Mouse (Mus musculus) neural tube, embryonic 15.5 days (tissue): ENCODE data around the gene Tldc2. TPM values are rescaled to one million over a fixed set of nuclear protein-coding genes. Genes with fewer than 3 reads are reported as not detected.

ENCODE experiments used
- ATAC-seq: fragments of 200-750 bp; cut with Nextera tagmentation; 2 replicates; pipeline ENCODE4 v1.8.0; 2017; ENCODE audit warnings: mild to moderate bottlenecking, moderate TSS enrichment, moderate library complexity; ENCODE audit not compliant: low FRiP score
- H3K27ac ChIP-seq: fragments of 300-500 bp; sonication (generic); replicated peaks from 2 replicates; pipeline ENCODE4 v1.5.1; 2015; ENCODE audit warnings: mild to moderate bottlenecking, inconsistent platforms
- H3K27me3 ChIP-seq: fragments of 300-500 bp; sonication (generic); replicated peaks from 2 replicates; pipeline ENCODE4 v1.6.1; 2015; ENCODE audit warnings: inconsistent platforms
- H3K36me3 ChIP-seq: fragments of 300-500 bp; sonication (generic); 2 replicates; pipeline ENCODE4 v1.6.1; 2015; ENCODE audit warnings: inconsistent platforms
- H3K4me1 ChIP-seq: fragments of 300-500 bp; sonication (generic); 2 replicates; pipeline ENCODE4 v1.6.1; 2015; ENCODE audit warnings: inconsistent platforms
- H3K4me2 ChIP-seq: fragments of 300-500 bp; sonication (generic); 2 replicates; pipeline ENCODE4 v1.6.1; 2015; ENCODE audit warnings: inconsistent platforms, mild to moderate bottlenecking, moderate library complexity
- H3K4me3 ChIP-seq: fragments of 300-500 bp; sonication (generic); replicated peaks from 2 replicates; pipeline ENCODE4 v1.5.1; 2015; ENCODE audit warnings: mild to moderate bottlenecking, inconsistent platforms
- H3K9ac ChIP-seq: fragments of 300-500 bp; sonication (generic); replicated peaks from 2 replicates; pipeline ENCODE4 v1.6.1; 2015; ENCODE audit warnings: mild to moderate bottlenecking, inconsistent platforms
- H3K9me3 ChIP-seq: fragments of 300-500 bp; sonication (generic); replicated peaks from 2 replicates; pipeline ENCODE4 v1.6.1; 2016; ENCODE audit warnings: inconsistent platforms
- WGBS: fragments of 180-500 bp; shearing (Covaris S2); methylation state at CpG from one replicate; pipeline ENCODE4 v1.1.7; 2015; ENCODE audit warnings: mixed read lengths; 5-methylcytosine and 5-hydroxymethylcytosine counted together
- polyA plus RNA-seq: library from polyadenylated mRNA; unstranded; fragments of >200 nt; fragmentation: Nextera tagmentation; extraction: Ambion mirVana; gene quantifications from 2 replicates; pipeline ENCODE4 v1.2.1, GENCODE M21; 2015

The Tldc2 gene
- polyA plus RNA-seq, 1 experiment from 2014 or later: not detected

GRCm38 (mm10) chr2:157138808-157139207 lies 52.0 kb downstream of the Tldc2 start:
- Histone ChIP-seq H3K4me3 (no peak overlapping the region), H3K4me1 (peaks cover 10% of the 10 kb centered on the region), H3K27me3 (no peaks in the 10 kb centered on the region), H3K27ac (no peak overlapping the region), H3K36me3 (no peaks in the 10 kb centered on the region), H3K9ac (no peak overlapping the region), H3K9me3 (0 out of 2 replicates have a peak, but pooled peaks cover 5% of the 10 kb centered on the region), H3K4me2 (no peak overlapping the region)
- ATAC-seq: no peak
- 89% methylated on average over 5 of the region's 5 CpGs for WGBS

DNA sequence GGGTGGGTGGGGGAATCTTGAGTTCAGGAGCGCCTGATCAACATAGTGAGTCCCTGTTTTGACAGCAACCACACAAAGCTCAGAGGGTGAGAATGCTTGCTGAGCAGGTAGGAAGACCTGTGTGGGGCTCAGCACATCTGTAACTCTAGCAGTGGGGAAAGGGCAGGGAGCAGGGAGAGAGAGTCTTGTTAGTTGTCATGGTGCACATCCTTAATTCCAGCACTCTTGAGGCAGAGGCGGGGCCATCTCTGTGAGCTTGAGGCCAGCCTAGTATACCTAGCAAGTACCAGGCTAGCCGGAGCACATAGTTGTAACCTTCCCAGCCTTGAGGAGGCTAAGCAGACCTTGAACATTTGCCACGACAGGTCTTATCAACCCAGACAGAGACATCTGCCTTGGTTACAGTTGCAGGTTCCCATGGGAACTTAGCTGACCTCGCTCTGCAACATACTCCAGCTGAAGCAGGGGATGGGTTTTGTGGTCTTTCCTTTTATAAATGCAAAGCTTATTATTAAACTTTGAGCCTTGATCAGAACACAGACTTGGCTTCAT lies 52.5 kb downstream of the Tldc2 start:
- no peak overlapping the region for H3K27ac ChIP-seq
- no peak overlapping the region for H3K4me2 ChIP-seq
- no peak overlapping the region for H3K9ac ChIP-seq
- ATAC-seq: no peak
- no peak overlapping the region for H3K4me3 ChIP-seq
- H3K9me3 ChIP-seq: 0 out of 2 replicates have a peak, but pooled peaks cover 5% of the 10 kb centered on the region
- WGBS: 96% methylated on average over 5 of the region's 5 CpGs
- peaks cover 5% of the 10 kb centered on the region for H3K4me1 ChIP-seq
- H3K36me3 ChIP-seq: no peaks in the 10 kb centered on the region
- no peaks in the 10 kb centered on the region for H3K27me3 ChIP-seq

DNA sequence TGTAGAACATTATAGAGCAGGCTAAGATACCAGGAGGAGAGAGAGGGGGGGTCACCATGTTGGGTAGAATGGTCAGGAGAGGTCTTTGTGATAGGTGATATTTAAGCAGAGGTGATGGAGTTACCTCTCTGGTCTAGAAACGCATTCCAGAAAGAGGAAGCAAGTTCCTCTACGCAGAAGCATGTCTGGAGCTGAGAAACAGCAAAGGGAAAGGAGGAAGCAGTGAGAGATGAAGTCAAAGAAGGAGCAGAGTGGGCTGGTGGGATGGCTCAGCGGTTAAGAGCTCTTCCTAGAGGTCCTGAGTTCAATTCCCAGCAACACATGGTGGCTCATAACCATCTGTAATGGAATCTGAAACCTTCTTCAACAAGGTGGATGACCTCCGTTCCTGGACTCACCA lies 55.1 kb downstream of the Tldc2 start:
- no peaks in the 10 kb centered on the region for H3K36me3 ChIP-seq
- H3K4me1 ChIP-seq: no peaks in the 10 kb centered on the region
- H3K4me2 ChIP-seq: no peak overlapping the region
- 0 out of 2 replicates have a peak, but pooled peaks cover 5% of the 10 kb centered on the region for H3K9me3 ChIP-seq
- no peak overlapping the region for H3K4me3 ChIP-seq
- WGBS: 86% methylated on average over 4 of the region's 4 CpGs
- no peak overlapping the region for H3K27ac ChIP-seq
- H3K9ac ChIP-seq: no peak overlapping the region
- no peak for ATAC-seq
- no peaks in the 10 kb centered on the region for H3K27me3 ChIP-seq

GRCm38 (mm10) chr2:157144132-157144531 lies 57.3 kb downstream of the Tldc2 start:
- no peak overlapping the region for H3K9ac ChIP-seq
- no peak overlapping the region for H3K4me2 ChIP-seq
- H3K27ac ChIP-seq: no peak overlapping the region
- H3K9me3 ChIP-seq: 0 out of 2 replicates have a peak, but pooled peaks cover 5% of the 10 kb centered on the region
- WGBS: 82% methylated on average over 5 of the region's 5 CpGs
- peaks cover 9% of the 10 kb centered on the region for H3K36me3 ChIP-seq
- no peak for ATAC-seq
- H3K4me3 ChIP-seq: no peak overlapping the region
- no peaks in the 10 kb centered on the region for H3K27me3 ChIP-seq
- H3K4me1 ChIP-seq: no peaks in the 10 kb centered on the region

DNA sequence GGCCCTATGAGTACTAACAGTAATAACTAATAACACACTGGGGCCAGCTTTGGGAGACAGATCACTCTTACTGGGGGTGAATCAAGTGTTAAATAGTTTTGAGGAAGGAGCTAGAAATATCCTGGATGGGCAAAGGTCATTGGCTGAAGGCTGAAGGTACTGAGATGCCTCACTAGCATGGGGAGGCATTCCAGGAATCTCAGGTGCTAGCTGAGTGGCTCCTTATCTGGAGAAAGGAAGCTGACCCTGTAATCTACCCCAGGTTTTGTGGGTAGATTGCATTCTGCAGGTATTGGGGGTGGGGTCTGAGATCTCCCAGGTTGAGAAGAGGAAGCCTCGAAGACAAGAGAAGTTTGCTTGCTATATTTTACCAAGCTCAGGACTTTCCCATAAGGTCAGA lies 58.3 kb downstream of the Tldc2 start:
- peaks cover 18% of the 10 kb centered on the region for H3K36me3 ChIP-seq
- 96% methylated on average over 1 of the region's 1 CpGs for WGBS
- H3K4me3 ChIP-seq: no peak overlapping the region
- no peak overlapping the region for H3K9ac ChIP-seq
- no peaks in the 10 kb centered on the region for H3K4me1 ChIP-seq
- ATAC-seq: no peak
- no peak overlapping the region for H3K4me2 ChIP-seq
- no peaks in the 10 kb centered on the region for H3K9me3 ChIP-seq
- H3K27ac ChIP-seq: no peak overlapping the region
- no peaks in the 10 kb centered on the region for H3K27me3 ChIP-seq

Other genes with a start within 250 kb of the Tldc2 start
- 10.3 and 16.5 TPM in 2 replicates for gene Tgif2, start 247.0 kb upstream of the Tldc2 start, polyA plus RNA-seq
- 7.6 and 8.9 TPM in 2 replicates for gene 4930518I15Rik, start 229.1 kb upstream of the Tldc2 start, polyA plus RNA-seq
- 152 TPM in 2 replicates for gene Rab5if, start 223.9 kb upstream of the Tldc2 start, polyA plus RNA-seq
- 0.22 and 7.3 TPM in 2 replicates for gene Sla2, start 199.9 kb upstream of the Tldc2 start, polyA plus RNA-seq
- 158 and 168 TPM in 2 replicates for gene Ndrg3, start 95.0 kb upstream of the Tldc2 start, polyA plus RNA-seq
- gene Dsn1, start 79.9 kb upstream of the Tldc2 start, polyA plus RNA-seq: 8.3 and 13.8 TPM in 2 replicates
- gene Soga1, start 7.8 kb upstream of the Tldc2 start, polyA plus RNA-seq: 3.3 and 4.9 TPM in 2 replicates
- gene Samhd1, start 48.2 kb downstream of the Tldc2 start, polyA plus RNA-seq: 11.9 and 14.6 TPM in 2 replicates
- gene Rbl1, start 117.5 kb downstream of the Tldc2 start, polyA plus RNA-seq: 4.9 and 9.2 TPM in 2 replicates
- gene Rpn2, start 192.0 kb downstream of the Tldc2 start, polyA plus RNA-seq: 225 and 255 TPM in 2 replicates
- 0.44 and 0.46 TPM in 2 replicates for gene Mroh8, start 192.5 kb downstream of the Tldc2 start, polyA plus RNA-seq